Mouse (Mus musculus): ENCODE results near the gene Gm9936. TPM values are rescaled to one million over a fixed set of nuclear protein-coding genes. Genes with fewer than 3 reads are reported as not detected.

The Gm9936 gene
- total RNA-seq, 1 experiment = not detected

GRCm38 (mm10) chr5:114807893-114808292 is 50.6 kb downstream of the Gm9936 start:
- H3K36me3 ChIP-seq (ENCODE audit: control insufficient read depth, insufficient read depth, low read length, poor library complexity, severe bottlenecking) = peaks cover 33% of the 10 kb centered on the region
- in situ Hi-C loops (cut with MboI; ENCODE audit: low sequenced_read_pairs in 2 of 2, unreplicated experiment in 2 of 2) = no loop called here
- DNase-seq (ENCODE audit: low read depth, low spot score) = no peak
- H3K9me3 ChIP-seq (ENCODE audit: control insufficient read depth, insufficient read depth, low read depth, low read length) = no peaks in the 10 kb centered on the region
- no peak overlapping the region for H3K9ac ChIP-seq (ENCODE audit: insufficient read depth, low read depth, low read length, poor library complexity, severe bottlenecking)
- TF ChIP-seq ZNF384 (IDR thresholded peaks at IDR 0.05; ENCODE audit: low read depth, low read length) = no peak
- no peak for TF ChIP-seq HCFC1 (IDR thresholded peaks at IDR 0.05; ENCODE audit: borderline replicate concordance, insufficient read depth, low read length)
- no peak for TF ChIP-seq CHD2 (IDR thresholded peaks at IDR 0.05; ENCODE audit: low read depth, low read length)
- no peak for TF ChIP-seq MAFK (IDR thresholded peaks at IDR 0.05; ENCODE audit: insufficient read depth, low read depth, low read length)
- TF ChIP-seq ZC3H11A (IDR thresholded peaks at IDR 0.05; ENCODE audit: borderline replicate concordance, low read depth, low read length) = no peak
- no peak overlapping the region for H3K27ac ChIP-seq (ENCODE audit: insufficient read depth, low read depth, low read length, poor library complexity, severe bottlenecking)
- H3K4me3 ChIP-seq (ENCODE audit: insufficient read depth in 1 of 2, low read depth in 1 of 2, low read length in 2 of 2, poor library complexity in 1 of 2, severe bottlenecking in 1 of 2) = no peak overlapping the region
- H3K4me1 ChIP-seq (ENCODE audit: control insufficient read depth in 2 of 2, insufficient read depth in 2 of 2, low read length in 2 of 2, poor library complexity in 1 of 2) = peaks cover 2 to 22% of the 10 kb centered on the region in 2 experiments; a peak in 1 of 4 replicates

- no peak for DNase-seq (ENCODE audit: low read depth, low spot score)
- no peak for TF ChIP-seq ZNF384 (IDR thresholded peaks at IDR 0.05; ENCODE audit: low read depth, low read length)
- TF ChIP-seq CHD2 (IDR thresholded peaks at IDR 0.05; ENCODE audit: low read depth, low read length) = no peak
- no peak for TF ChIP-seq HCFC1 (IDR thresholded peaks at IDR 0.05; ENCODE audit: borderline replicate concordance, insufficient read depth, low read length)
- no peak for TF ChIP-seq ZC3H11A (IDR thresholded peaks at IDR 0.05; ENCODE audit: borderline replicate concordance, low read depth, low read length)
- TF ChIP-seq MAFK (IDR thresholded peaks at IDR 0.05; ENCODE audit: insufficient read depth, low read depth, low read length) = no peak
- Histone ChIP-seq H3K4me3 (ENCODE audit: insufficient read depth in 1 of 2, low read depth in 1 of 2, low read length in 2 of 2, poor library complexity in 1 of 2, severe bottlenecking in 1 of 2) (no peak overlapping the region), H3K9me3 (ENCODE audit: control insufficient read depth, insufficient read depth, low read depth, low read length) (no peaks in the 10 kb centered on the region), H3K27ac (ENCODE audit: insufficient read depth, low read depth, low read length, poor library complexity, severe bottlenecking) (no peak overlapping the region), H3K9ac (ENCODE audit: insufficient read depth, low read depth, low read length, poor library complexity, severe bottlenecking) (no peak overlapping the region), H3K36me3 (ENCODE audit: control insufficient read depth, insufficient read depth, low read length, poor library complexity, severe bottlenecking) (peaks cover 34% of the 10 kb centered on the region), H3K4me1 (ENCODE audit: control insufficient read depth in 2 of 2, insufficient read depth in 2 of 2, low read length in 2 of 2, poor library complexity in 1 of 2) (peaks cover 2 to 23% of the 10 kb centered on the region in 2 experiments; a peak in 2 of 4 replicates)
- in situ Hi-C loops (cut with MboI; ENCODE audit: low sequenced_read_pairs in 2 of 2, unreplicated experiment in 2 of 2) = no loop called here
Observed at GRCm38 (mm10) chr5:114807468-114807867, 51.0 kb downstream of the Gm9936 start.

GRCm38 (mm10) chr5:114807063-114807462 is 51.4 kb downstream of the Gm9936 start:
- in situ Hi-C loops (cut with MboI; ENCODE audit: low sequenced_read_pairs in 2 of 2, unreplicated experiment in 2 of 2) = no loop called here
- no peak overlapping the region for H3K4me3 ChIP-seq (ENCODE audit: insufficient read depth in 1 of 2, low read depth in 1 of 2, low read length in 2 of 2, poor library complexity in 1 of 2, severe bottlenecking in 1 of 2)
- DNase-seq (ENCODE audit: low read depth, low spot score) = no peak
- no peaks in the 10 kb centered on the region for H3K9me3 ChIP-seq (ENCODE audit: control insufficient read depth, insufficient read depth, low read depth, low read length)
- H3K27ac ChIP-seq (ENCODE audit: insufficient read depth, low read depth, low read length, poor library complexity, severe bottlenecking) = no peak overlapping the region
- peaks cover 36% of the 10 kb centered on the region for H3K36me3 ChIP-seq (ENCODE audit: control insufficient read depth, insufficient read depth, low read length, poor library complexity, severe bottlenecking)
- TF ChIP-seq HCFC1 (IDR thresholded peaks at IDR 0.05; ENCODE audit: borderline replicate concordance, insufficient read depth, low read length) (no peak), MAFK (IDR thresholded peaks at IDR 0.05; ENCODE audit: insufficient read depth, low read depth, low read length) (no peak), CHD2 (IDR thresholded peaks at IDR 0.05; ENCODE audit: low read depth, low read length) (no peak), ZNF384 (IDR thresholded peaks at IDR 0.05; ENCODE audit: low read depth, low read length) (no peak), ZC3H11A (IDR thresholded peaks at IDR 0.05; ENCODE audit: borderline replicate concordance, low read depth, low read length) (no peak)
- H3K4me1 ChIP-seq (ENCODE audit: control insufficient read depth in 2 of 2, insufficient read depth in 2 of 2, low read length in 2 of 2, poor library complexity in 1 of 2) = peaks cover 2 to 26% of the 10 kb centered on the region in 2 experiments; a peak in 3 of 4 replicates
- H3K9ac ChIP-seq (ENCODE audit: insufficient read depth, low read depth, low read length, poor library complexity, severe bottlenecking) = no peak overlapping the region

DNA sequence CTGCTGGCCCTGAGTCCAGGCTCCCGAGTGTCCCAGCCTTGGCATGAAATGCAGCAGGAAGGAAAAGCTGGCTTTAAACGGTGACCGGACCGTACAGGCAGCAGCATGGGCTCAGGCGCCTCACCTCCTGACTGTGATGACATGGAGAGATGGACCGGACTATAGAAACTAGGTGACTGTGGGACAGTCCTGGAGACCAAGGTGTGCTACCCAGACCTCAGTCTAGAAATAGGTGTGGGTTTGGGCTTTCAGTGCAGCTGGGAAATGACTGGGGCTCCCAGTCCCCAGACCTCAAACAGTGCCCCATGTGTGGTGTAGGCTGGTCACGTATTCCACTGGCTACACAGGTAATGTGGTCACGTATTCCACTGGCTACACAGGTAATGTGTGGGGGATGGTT is 51.8 kb downstream of the Gm9936 start:
- Histone ChIP-seq H3K27ac (ENCODE audit: insufficient read depth, low read depth, low read length, poor library complexity, severe bottlenecking) (no peak overlapping the region), H3K9ac (ENCODE audit: insufficient read depth, low read depth, low read length, poor library complexity, severe bottlenecking) (no peak overlapping the region; the same call in 1 of the 2 replicates), H3K4me3 (ENCODE audit: insufficient read depth in 1 of 2, low read depth in 1 of 2, low read length in 2 of 2, poor library complexity in 1 of 2, severe bottlenecking in 1 of 2) (no peak overlapping the region), H3K9me3 (ENCODE audit: control insufficient read depth, insufficient read depth, low read depth, low read length) (no peaks in the 10 kb centered on the region), H3K36me3 (ENCODE audit: control insufficient read depth, insufficient read depth, low read length, poor library complexity, severe bottlenecking) (peaks cover 35% of the 10 kb centered on the region), H3K4me1 (ENCODE audit: control insufficient read depth in 2 of 2, insufficient read depth in 2 of 2, low read length in 2 of 2, poor library complexity in 1 of 2) (peaks cover 2 to 26% of the 10 kb centered on the region in 2 experiments; a peak in 3 of 4 replicates)
- in situ Hi-C loops (cut with MboI; ENCODE audit: low sequenced_read_pairs in 2 of 2, unreplicated experiment in 2 of 2) = no loop called here
- no peak for DNase-seq (ENCODE audit: low read depth, low spot score)
- TF ChIP-seq MAFK (IDR thresholded peaks at IDR 0.05; ENCODE audit: insufficient read depth, low read depth, low read length) (no peak), HCFC1 (IDR thresholded peaks at IDR 0.05; ENCODE audit: borderline replicate concordance, insufficient read depth, low read length) (no peak), CHD2 (IDR thresholded peaks at IDR 0.05; ENCODE audit: low read depth, low read length) (no peak), ZC3H11A (IDR thresholded peaks at IDR 0.05; ENCODE audit: borderline replicate concordance, low read depth, low read length) (no peak), ZNF384 (IDR thresholded peaks at IDR 0.05; ENCODE audit: low read depth, low read length) (no peak)

Other genes starting within 250 kb of the Gm9936 start
- 1.4 and 3.5 TPM in 2 replicates for gene Trpv4, start 200.3 kb downstream of the Gm9936 start, total RNA-seq (2012; rRNA removed)
- gene Gltp, start 167.7 kb downstream of the Gm9936 start, total RNA-seq (2012; rRNA removed) = 15.6 and 17.2 TPM in 2 replicates
- gene Tchp, start 150.9 kb downstream of the Gm9936 start, total RNA-seq (2012; rRNA removed) = 20.6 and 33.8 TPM in 2 replicates
- gene Ankrd13a, start 84.0 kb downstream of the Gm9936 start, total RNA-seq (2012; rRNA removed) = 62.4 and 66.4 TPM in 2 replicates
- gene Git2, start 83.2 kb downstream of the Gm9936 start, total RNA-seq (2012; rRNA removed) = 29.8 and 30.3 TPM in 2 replicates
- gene 1500011B03Rik, start 35.2 kb downstream of the Gm9936 start, total RNA-seq (2012; rRNA removed) = 103 and 139 TPM in 2 replicates
- not detected in 2 replicates for gene 4930519G04Rik, start 5.0 kb downstream of the Gm9936 start, total RNA-seq (2012; rRNA removed)
- gene Oasl2, start 38.3 kb upstream of the Gm9936 start, total RNA-seq (2012; rRNA removed) = 0.85 and 1.1 TPM in 2 replicates
- gene Oasl1, start 64.6 kb upstream of the Gm9936 start, total RNA-seq (2012; rRNA removed) = 0.27 and 0.95 TPM in 2 replicates
- gene 2210016L21Rik, start 83.5 kb upstream of the Gm9936 start, total RNA-seq (2012; rRNA removed) = 16.7 and 24.4 TPM in 2 replicates
- 2.0 and 4.5 TPM in 2 replicates for gene Hnf1a, start 112.4 kb upstream of the Gm9936 start, total RNA-seq (2012; rRNA removed)
- 56.1 and 72.5 TPM in 2 replicates for gene Sppl3, start 152.5 kb upstream of the Gm9936 start, total RNA-seq (2012; rRNA removed)
- 5.8 and 7.7 TPM in 2 replicates for gene Gm10401, start 239.6 kb upstream of the Gm9936 start, total RNA-seq (2012; rRNA removed)

All from ES-E14 (cell line).